Mouse (Mus musculus): Measurements from ENCODE around the gene Ifi47. TPM values are rescaled to one million over a fixed set of nuclear protein-coding genes. Genes with fewer than 3 reads are reported as not detected.

Gene Ifi47
- total RNA-seq, 2 experiments from 2014 or later: 0.56 to 1.1 TPM

DNA sequence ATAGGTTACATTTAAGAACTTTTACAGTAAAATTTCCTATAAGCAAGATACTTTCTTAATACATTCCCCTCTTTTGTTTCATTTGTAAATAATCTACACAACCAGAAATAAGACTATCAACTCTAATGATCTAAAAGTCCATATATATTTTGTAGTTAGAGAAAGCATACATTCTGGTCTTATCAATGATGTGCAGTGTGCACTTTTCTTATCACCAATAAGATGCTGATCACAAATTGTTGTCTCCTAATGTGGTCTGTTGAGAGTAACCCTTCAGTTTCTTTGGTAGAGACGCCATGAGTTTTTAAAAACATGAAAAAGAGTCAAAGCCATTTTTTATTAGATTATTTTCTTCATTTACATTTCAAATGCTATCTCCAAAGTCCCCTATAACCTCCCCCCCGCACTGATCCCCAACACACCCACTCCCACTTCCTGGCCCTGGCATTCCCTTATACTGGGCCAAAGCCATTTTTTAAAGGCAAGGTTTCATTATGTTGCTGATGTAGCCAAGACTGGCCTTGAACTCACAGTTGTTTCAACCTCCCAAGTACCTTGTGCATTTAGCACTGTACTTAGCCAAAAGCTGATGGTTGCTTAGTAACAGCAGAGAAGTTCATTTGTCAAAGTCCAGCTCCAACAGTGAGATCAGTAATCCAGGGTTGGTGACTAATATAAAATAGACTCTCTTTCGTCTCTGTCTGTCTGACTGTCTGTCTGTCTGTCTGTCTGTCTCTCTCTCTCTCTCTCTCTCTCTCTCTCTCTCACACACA lies 13.5 kb downstream of the Ifi47 start:
- DNase-seq: no peak

DNA sequence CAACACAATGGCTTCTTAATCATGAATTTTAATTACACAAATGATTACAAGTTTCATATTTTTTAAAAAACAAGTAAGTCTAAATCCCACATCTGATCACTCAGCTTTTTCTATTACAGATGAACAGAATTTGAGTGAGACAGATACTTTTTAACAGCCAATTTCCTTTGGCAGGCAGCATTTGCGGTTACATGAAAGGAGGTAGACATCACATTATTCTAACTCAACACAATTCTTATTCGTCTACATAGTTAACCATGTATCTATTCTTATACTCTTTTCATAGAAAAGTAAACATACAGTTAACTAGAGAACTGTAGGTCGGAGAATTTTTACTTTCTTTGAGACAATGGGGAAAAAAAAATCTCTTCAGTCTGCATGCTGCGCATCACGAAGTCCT lies 14.2 kb downstream of the Ifi47 start:
- DNase-seq: no peak

DNA sequence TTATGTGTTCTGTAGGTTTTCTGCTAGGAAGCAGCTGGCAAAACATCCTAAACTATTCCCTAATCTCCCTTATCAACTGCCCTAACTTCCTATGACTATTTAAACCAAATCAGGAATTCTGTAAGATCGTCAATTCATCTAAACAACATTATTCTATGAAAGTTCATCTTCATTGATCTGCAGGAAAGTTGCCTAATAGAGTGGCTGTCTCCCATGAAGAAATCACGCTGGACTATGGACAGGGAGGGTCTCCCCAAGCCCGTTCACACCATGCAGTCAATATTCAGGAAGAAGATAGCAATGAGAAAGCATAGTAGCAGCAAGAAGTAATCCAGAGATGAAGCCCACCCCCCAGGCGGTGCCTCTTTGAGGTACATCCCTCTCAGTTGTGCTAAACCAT lies 14.8 kb downstream of the Ifi47 start:
- DNase-seq: no peak

DNA sequence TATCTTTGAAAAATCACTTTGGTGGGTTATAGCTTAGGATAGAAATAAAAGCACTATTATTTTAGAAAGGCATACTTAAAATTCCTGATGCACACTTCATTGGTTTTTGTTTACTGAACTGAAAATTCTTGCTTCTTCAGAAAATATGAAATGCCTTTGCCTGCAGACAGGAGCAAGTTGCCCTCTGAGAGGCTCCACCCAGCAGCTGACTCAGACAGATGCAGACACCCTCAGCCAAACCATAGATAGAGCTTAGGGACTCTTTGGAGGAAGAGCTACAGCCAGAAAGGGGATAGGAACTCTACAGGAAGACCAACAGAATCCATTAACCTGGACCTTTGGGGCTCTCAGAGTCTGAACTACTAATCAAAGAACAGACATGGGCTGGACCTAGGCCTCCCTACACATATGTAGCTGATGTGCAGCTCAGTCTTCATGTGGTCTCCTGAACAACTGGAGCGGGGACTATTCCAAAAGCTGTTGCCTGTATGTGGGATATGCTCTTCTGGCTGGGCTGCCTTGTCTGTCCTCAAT lies 15.7 kb downstream of the Ifi47 start:
- DNase-seq: no peak

DNA sequence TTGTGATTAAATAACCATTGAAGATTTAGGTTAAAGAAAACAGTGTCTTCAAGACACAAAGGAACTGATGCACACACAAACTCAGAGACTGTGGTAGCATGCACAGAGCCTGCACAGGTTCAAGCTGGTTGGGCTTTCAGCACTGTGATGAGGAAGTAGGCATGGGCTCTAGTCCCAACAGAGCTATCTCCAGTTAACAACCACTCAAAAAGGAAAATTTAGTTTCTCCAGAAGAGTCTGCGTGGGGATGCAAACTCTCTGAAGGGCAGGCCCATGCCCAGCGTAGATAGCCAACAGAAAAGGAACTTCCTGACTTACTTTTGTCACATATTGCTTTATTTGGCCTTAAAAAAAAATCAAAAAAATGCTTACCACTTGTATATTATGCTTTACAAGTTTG lies 16.4 kb downstream of the Ifi47 start:
- DNase-seq: no peak

DNA sequence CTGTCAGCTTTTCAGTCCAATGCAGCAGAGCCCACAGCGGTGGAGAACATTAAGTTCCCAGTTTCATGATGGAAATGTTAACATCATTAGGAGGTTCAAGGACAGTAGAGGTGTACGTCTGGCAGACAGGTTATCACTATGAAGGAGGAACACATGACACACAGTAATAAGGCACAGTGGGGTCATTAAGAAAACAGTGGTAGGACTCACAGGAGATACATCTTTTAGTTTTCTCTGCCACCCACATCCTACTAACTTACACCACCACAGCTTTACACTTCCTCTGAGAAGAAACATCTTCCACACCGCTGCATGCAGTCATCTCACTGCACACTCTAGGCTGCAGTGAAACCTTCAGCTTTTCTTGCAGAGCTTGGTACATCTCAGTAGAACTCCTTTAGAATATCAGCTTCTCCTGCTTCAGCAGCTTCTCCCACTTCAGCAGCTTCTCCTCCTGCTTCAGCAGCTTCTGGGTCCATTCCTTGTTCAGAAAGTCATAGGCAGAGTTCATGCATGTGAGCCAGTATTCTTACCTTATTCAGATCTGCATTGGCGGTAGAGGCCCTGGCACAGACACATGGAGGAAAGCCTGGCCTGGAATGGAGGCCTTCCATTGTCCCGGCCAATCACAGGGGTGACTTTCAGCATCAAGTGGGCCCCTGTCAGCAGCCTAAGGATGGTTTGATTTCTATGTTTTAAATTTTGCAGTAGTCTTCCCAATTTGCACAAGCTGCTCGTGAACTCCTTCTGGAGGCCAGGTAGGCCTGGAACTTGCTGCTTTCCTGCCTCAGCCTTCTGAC lies 17.7 kb downstream of the Ifi47 start:
- DNase-seq: no peak

DNA sequence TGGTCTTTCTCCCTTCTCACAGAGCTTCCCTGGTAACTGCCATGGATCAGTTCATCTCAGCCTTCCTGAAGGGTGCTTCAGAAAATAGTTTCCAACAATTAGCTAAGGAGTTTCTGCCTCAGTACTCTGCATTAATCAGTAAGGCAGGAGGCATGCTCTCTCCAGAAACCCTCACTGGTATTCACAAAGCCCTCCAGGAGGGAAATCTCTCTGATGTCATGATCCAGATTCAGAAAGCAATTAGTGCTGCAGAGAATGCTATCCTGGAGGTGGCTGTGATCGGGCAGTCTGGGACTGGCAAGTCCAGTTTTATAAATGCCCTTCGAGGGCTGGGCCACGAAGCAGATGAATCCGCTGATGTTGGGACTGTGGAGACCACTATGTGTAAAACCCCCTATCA lies 19.0 kb downstream of the Ifi47 start:
- DNase-seq: no peak

DNA sequence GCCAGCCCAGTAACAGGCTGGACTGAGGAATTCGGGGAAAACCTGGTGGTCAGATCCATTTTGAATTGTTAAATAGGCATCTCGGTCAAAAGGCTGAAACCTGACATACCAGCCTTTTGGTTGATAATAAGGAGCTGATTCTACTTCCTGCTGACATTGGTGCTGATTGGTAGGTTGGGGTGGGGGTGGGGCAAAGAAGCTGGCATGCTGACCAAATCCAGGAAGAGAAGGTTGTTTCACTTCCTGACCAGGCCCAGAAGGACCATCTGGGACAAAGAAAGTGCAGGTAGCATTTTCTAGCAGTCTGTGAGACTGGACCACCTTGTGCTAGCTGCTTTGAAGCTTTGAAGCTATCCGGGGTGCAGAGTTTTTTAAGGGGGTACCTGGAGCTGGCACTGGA lies 24.0 kb downstream of the Ifi47 start:
- no peak for DNase-seq

DNA sequence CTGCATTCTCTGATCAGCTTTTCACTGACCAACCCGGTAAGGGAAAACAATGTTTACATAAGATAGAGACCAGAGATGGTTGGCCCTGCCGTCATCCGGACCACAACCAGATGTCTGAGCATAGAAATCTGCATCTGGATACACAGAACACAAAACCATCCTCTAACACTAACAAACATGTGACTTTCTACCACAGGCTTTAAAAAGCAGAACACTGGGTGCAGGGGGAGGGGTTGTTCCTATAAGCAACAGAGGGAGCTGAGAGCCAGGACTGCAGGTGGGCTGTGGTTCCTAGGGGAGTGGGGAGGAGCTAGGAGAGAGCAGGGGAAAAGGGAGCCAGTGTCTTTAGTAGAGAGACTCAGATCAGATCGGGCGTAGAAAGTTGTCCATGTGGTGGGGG lies 25.1 kb downstream of the Ifi47 start:
- DNase-seq: no peak

DNA sequence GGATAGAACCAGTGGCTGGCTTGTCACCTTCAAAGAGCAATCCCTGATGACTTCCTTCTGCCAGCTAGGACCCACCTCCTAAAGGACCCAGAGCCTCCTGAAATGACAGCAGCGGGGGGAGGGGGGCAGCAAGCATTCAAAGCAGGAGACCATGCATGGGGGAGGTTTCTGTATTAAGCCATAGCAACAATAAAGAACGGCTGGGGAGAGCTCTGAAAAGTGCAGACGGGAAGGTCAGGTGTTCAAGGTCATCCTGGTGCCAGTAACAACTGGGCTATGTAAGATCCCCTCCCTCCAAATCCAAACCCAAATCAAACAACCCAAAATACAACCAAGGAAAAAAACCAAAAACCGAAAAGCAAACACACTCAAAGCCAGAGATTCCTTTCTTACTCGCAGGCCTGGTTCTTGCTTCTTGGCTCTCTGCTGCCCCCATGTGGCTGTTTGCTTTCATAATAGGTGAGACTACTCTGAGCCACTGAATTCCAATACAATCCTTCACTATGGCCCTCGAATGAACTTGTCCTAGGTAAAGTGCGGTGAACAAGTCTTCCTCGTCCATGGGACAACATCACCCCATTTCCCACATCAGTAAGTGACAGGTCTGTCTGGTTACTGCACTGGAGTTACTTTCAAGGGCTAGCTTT lies 26.8 kb downstream of the Ifi47 start:
- DNase-seq: peak; percentile 47

DNA sequence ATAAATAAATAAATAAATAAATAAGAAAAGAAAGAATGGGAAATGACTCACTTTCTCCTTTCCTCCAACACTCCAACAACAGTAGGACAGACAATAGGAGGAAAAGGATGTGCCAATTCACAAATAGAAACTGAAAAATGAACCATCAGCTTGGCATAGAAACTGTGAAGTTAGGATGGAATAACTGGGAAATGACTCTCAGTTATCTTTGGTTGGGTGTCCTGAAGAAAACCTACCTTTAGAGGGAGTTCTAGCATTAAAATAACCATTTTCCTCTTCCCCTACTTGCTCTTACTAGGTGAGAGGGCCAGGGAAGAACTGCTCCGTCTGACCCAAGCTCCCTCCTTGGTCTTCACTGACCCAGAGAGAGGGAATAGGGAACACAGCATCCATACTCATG lies 29.4 kb downstream of the Ifi47 start:
- DNase-seq: no peak

DNA sequence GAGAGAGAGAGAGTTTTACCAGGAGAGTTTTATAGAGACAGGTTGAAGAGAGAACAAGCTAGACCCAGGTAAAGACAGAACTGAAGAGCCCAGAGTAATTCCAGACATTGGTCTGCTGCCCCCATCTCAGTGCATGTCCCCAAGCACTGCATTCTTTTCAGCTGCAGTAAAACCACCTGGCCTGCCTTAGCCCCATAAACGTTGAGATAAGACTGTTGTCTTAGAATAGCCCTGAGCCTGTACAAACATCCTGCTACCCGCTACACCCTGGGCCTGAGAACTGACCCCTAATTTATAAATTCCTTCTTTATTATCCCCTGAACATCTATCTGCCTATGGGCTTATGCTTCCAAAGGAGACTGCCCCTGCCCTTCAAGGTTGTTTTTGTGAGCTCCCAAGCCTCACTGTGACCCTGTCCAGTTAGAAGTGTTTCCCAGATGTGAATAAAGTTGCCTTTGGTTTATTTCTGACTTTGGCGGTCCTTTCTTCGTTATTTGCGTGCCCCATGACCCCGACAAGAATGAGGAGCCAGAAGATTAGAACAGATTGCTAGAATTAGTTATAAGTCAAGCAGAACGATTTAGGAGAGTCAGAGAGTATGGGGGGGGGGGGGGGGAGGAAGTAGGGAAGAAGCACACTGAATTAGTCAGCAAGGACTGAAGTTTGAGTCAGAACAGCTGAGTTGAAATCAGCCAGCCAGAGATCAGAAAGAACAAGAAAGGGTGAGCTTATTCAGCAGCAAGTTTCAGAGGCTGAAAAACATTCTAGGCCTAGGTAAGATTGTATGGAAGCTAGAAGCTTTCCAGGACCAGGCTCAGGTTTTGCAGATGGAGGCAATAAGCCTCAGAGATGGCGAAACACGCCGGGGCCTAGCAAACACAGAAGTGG lies 31.5 kb downstream of the Ifi47 start:
- DNase-seq: no peak

DNA sequence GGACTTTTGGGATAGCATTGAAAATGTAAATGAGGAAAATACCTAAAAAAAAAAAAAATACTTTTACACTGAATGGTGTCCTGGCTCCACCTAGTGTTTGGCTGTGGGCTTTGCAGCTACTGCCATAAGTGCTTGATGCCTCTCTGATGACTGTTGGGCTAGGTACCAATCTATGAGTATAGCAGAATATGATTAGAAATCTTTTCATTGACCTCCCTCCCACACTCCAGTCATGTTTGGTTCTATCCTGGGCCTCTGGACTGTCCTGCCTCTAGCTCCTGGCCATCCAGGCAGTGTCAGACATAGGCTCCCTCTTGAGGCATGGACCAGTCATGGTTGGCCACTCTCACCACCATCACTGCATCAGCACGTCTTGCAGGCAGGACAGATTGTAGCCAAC lies 32.4 kb downstream of the Ifi47 start:
- DNase-seq: no peak

DNA sequence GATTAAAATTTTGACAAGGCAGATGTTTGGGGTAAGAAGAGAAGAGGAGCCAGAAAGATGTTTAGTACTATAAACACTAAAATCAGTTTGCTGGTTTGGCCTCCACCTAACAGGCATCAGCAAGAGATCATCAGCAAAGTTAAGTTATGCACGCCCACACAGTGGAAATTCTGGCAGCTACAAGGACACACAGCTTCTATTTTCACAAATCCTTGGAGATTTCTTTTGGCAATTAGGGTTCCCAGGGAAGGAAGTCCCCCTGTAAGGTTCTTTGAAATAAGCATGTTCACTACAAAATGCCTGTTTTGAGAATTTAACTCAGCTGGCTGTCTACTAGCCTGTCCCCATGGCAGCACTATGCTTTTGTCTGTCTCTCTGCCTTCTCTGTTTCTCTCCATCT lies 34.6 kb downstream of the Ifi47 start:
- no peak for DNase-seq

DNA sequence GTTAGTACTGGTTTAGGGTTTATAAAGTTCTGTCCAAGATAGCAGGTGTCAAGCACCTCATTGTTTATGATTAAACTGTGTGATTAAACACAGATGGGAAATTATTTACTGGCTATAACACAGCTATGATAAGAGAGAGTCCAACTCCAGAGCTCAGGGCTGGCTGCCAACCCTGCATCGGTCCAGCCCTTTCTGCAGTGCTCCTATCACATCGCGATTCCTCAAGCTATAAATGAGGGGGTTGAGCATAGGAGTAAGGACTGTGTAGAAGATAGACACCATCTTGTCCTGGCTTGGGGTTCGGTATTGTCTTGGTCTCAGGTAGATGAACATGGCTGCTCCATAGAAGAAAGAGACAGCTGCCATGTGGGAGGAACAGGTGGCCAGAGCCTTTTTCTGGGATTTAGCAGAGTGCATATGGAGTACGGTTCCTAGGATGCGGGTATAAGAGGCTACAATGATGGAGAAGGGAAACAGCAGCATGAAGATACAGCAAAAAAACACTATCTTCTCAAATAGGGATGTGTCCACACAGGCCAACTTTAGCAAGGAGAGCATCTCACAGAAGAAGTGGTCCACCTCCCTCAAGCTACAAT lies 36.3 kb downstream of the Ifi47 start:
- no peak for DNase-seq

DNA sequence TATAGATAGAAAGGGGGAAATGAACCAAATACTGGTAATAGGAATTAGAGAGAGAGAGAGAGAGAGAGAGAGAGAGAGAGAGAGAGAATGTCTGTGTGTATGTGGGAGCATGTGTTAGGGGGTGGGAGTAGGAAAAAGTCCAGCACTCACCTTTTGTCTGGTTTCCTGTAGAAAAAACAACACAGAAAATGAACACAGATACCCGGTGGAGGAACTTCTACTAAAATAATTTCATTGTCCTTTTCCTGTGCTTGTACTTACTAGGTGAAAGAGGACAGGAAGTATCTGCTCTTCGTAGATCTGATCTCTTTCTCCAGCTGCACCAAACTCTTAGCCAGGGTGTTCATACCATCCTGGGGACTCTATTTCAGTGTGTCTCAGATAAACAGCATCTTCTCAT lies 37.8 kb downstream of the Ifi47 start:
- no peak for DNase-seq

DNA sequence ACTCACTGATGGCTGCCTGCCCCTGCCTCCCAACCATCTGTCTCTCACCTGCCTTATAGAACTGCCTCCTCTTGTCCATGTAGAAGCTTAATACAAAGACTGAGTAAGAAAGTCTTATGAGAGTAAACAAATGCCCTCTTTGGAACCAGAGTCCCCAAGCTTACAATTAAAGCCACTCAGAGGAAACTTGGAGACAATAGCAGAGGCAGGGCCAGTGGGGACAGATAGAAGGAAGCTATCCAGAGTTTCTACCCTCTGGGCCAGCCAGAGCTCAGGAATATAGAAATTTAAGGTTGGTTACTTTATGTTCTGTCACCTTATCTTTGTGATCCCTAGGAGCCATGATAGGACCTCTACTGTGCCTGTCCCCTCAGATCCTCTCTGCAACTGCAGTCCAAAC lies 38.4 kb downstream of the Ifi47 start, which contains the start of gene Olfr1396:
Gene Olfr1396 (minus strand): TSS at position 101 of the 400 bp plus-strand sequence.
- no peak for DNase-seq

DNA sequence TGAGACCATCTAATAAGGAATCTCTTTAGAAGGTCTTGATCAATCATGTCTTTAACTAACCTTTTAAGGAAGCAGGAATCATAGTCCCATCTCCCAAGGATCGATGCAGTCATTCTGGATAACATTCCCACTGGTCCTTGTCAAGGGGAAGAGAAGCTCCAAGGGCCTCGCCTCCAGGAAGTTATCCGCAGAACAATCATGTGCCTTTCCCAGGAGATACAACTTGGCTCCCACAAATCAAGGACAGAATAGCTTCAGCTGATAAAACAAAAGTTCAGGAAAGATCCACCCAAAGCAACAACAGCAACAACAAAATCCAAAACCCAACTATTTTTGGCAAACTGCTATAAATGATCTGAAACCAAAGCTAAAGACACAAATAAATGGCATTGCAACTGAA lies 43.2 kb downstream of the Ifi47 start:
- DNase-seq: no peak

DNA sequence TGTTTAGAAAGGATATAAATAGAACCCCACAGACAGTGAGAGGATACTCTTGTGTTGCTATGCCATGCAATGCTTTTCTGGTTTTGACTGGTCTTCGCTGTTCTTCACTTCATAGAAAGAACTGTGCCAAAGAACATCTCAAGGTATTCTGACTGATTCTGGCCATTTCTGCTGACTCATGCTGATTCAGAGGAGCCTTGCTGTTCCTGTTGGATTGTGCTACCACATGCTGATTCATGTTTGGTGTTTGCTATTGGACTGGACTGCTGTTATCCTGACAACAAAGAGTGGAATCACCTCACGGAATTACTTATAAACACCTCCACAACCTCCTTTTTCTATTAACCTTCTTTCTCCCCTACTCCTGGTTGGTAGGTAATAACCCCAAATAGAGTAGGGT lies 47.8 kb downstream of the Ifi47 start:
- no peak for DNase-seq

DNA sequence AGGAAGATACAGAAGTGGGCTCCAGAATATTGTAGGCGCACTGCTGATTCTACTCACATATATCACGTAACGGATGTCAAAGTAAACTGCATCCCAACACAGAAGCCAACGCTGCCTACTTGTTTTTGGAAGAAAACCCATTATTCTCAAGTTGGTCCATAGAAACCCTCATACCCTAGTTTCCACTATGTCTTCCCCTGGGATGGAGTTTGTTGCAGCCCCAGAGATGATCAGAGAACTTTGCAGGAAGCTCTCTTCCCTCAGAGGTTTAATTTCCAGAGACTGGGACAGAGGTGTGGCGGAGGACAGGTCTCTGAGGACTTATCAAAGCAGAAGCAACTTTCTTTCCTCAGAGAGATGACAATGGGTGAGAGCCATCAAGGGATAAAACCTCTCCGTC lies 65.6 kb downstream of the Ifi47 start, which contains the start of gene Olfr1395:
Gene Olfr1395 (plus strand): TSS at position 301 of the 400 bp plus-strand sequence.
- DNase-seq: no peak
